ENCODE assay signal across 8 mouse cellular contexts in the genomic region with DNA sequence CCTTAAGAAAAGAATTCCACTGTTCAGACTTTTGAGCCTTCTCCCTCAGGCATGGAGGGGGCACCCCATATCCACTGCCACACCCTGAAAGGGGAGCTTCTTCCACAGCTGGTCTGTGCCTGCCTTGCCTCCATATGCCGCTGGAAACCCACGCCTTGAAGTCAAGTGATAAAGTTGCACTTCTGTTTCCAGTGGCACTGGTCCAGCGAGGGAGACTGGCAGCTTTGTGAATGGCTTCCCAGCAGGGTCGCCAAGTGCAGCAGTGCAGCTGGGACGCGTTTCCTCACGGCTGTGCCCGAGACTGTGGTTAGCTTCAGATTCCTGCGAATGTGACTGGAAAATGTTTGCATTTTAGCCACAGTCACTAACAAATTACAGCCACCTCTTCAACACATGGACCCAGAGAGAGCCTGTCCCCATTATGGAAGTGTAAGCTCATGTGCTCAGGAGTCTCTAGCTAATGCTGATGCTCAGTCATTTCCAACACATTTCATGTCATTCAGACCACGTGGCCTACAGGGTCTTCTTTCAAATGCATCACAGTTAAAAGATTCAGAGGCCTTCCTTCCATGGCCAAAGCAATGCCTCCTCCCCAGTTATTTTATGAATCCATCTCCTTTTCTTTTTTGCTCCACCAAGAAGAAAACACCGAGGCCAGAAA.
DNase-seq lines count a peak whose midpoint lies in the region; ATAC-seq and TF ChIP-seq lines count a peak whose summit lies in the region.

No protein-coding gene starts in this region.

- no peak overlapping the region for H3K4me3 ChIP-seq in heart, embryonic 15.5 days
- H3K4me3 ChIP-seq in liver, embryonic 12.5 days, result no peak overlapping the region

- no peak for TF ChIP-seq POLR2A in brain, embryonic 14.5 days (IDR thresholded peaks at IDR 0.05; ENCODE audit: borderline replicate concordance, extremely low read depth, insufficient read depth, insufficient read length, poor library complexity, severe bottlenecking)

- intact Hi-C loops in left cerebral cortex, postnatal 36 days (cut with DNase I), result no loop called here

- H3K27ac ChIP-seq in heart, embryonic 15.5 days, result peak overlapping the region; percentile 69
- no peak overlapping the region for H3K27ac ChIP-seq in liver, embryonic 12.5 days

- H3K9ac ChIP-seq in heart, embryonic 15.5 days, result no peak overlapping the region
- no peak overlapping the region for H3K9ac ChIP-seq in liver, embryonic 12.5 days

- peaks cover 23% of the 10 kb centered on the region for H3K4me1 ChIP-seq in heart, embryonic 15.5 days (replicated peaks)
- H3K4me1 ChIP-seq in liver, embryonic 12.5 days, result no peaks in the 10 kb centered on the region

- WGBS in heart, embryonic 15.5 days, result 27% methylated on average over 11 of the region's 11 CpGs
- WGBS in liver, embryonic 12.5 days (ENCODE audit: insufficient replicate concordance), result 57% methylated on average over 11 of the region's 11 CpGs

- no peak for TF ChIP-seq CTCF in brain, embryonic 14.5 days (IDR thresholded peaks at IDR 0.05; ENCODE audit: borderline replicate concordance, extremely low read depth, insufficient read depth, insufficient read length)

- peak; percentile 37 for DNase-seq in gastrocnemius, postnatal 10 days
- no peak for DNase-seq in gastrocnemius, postnatal 25 days
- DNase-seq in brain, embryonic 14.5 days (ENCODE audit: low read depth), result peak; percentile 83
- DNase-seq in left cerebral cortex, postnatal 36 days (ENCODE audit: low spot score in 2 of 2), result peak; percentile 41 to 49
- peak; percentile 36 for DNase-seq in retina, postnatal 1 day
- DNase-seq in spleen, adult 12 weeks (ENCODE audit: low spot score), result no peak

- no peaks in the 10 kb centered on the region for H3K9me3 ChIP-seq in heart, embryonic 15.5 days (replicated peaks)
- H3K9me3 ChIP-seq in liver, embryonic 12.5 days (replicated peaks), result no peaks in the 10 kb centered on the region

- no peaks in the 10 kb centered on the region for H3K36me3 ChIP-seq in heart, embryonic 15.5 days
- no peaks in the 10 kb centered on the region for H3K36me3 ChIP-seq in liver, embryonic 12.5 days

- no peaks in the 10 kb centered on the region for H3K27me3 ChIP-seq in heart, embryonic 15.5 days
- no peaks in the 10 kb centered on the region for H3K27me3 ChIP-seq in liver, embryonic 12.5 days (replicated peaks)

- ATAC-seq in heart, embryonic 15.5 days (replicated peaks; ENCODE audit: insufficient number of reproducible peaks, insufficient read depth, low FRiP score, low read depth), result peak; percentile 62; the same call in 1 of the 2 replicates
- no peak for ATAC-seq in liver, embryonic 12.5 days

- H3K4me2 ChIP-seq in heart, embryonic 15.5 days, result peak overlapping the region; percentile 2; the same call in 1 of the 2 replicates
- H3K4me2 ChIP-seq in liver, embryonic 12.5 days, result no peak overlapping the region

Comparison
In these comparisons a context has a peak if more than half of its experiments do, and no peak if none do; other contexts are left out.
1. DNase-seq: peak in gastrocnemius, postnatal 10 days (single experiment), brain, embryonic 14.5 days (single experiment), left cerebral cortex, postnatal 36 days (2 of 2) and retina, postnatal 1 day (single experiment); none in gastrocnemius, postnatal 25 days (single experiment) and spleen, adult 12 weeks (single experiment).